Mouse (Mus musculus) liver (tissue): Measurements from ENCODE around the gene Tomm40l.
A peak's percentile ranks its signal among the peaks of the same experiment; 100 is the strongest.

ENCODE experiments used
- DNase-seq: peaks from one replicate; pipeline ENCODE4 v3.0.0-alpha.2; 2020; ENCODE audit warnings: mixed read lengths

Tomm40l gene

GRCm38 (mm10) chr1:171189476-171190114 is 32.7 kb downstream of the Tomm40l start:
- DNase-seq, result no peak

- no peak for DNase-seq
Measured at GRCm38 (mm10) chr1:171189046-171189445, 33.3 kb downstream of the Tomm40l start.

- no peak for DNase-seq
Measured at GRCm38 (mm10) chr1:171187851-171188700, 34.2 kb downstream of the Tomm40l start.

GRCm38 (mm10) chr1:171185655-171186054 is 36.7 kb downstream of the Tomm40l start:
- no peak for DNase-seq

GRCm38 (mm10) chr1:171184314-171184713 is 38.0 kb downstream of the Tomm40l start:
- peak; percentile 27 for DNase-seq

- DNase-seq, result peak; percentile 18
Measured at GRCm38 (mm10) chr1:171183620-171184019, 38.7 kb downstream of the Tomm40l start.

GRCm38 (mm10) chr1:171183025-171183424 is 39.3 kb downstream of the Tomm40l start:
- DNase-seq, result no peak

GRCm38 (mm10) chr1:171179487-171180171 is 42.7 kb downstream of the Tomm40l start:
- no peak for DNase-seq

- no peak for DNase-seq
Measured at GRCm38 (mm10) chr1:171172779-171173178, 49.5 kb downstream of the Tomm40l start.

GRCm38 (mm10) chr1:171171138-171171537 is 51.2 kb downstream of the Tomm40l start:
- no peak for DNase-seq

- no peak for DNase-seq
Measured at GRCm38 (mm10) chr1:171169913-171170312, 52.4 kb downstream of the Tomm40l start.

GRCm38 (mm10) chr1:171168906-171169305 is 53.4 kb downstream of the Tomm40l start:
- DNase-seq, result no peak
